ENCODE assay signal across 9 mouse cellular contexts in genomic region chr1:66386751-66387452, GRCm38 (mm10).
DNase-seq lines count a peak whose midpoint lies in the region; ATAC-seq and TF ChIP-seq lines count a peak whose summit lies in the region.
"Had no signal": no experiment of that assay in that cellular context is flagged by ENCODE, and none has a peak within 500 bp of the region (broad histone marks: within the 10 kb centered on the region; RNA-seq: fewer than 3 reads in every experiment).

No protein-coding gene starts in this region.

- WGBS in embryonic facial prominence, embryonic 13.5 days: 43% methylated on average over 10 of the region's 10 CpGs
- 21% methylated on average over 10 of the region's 10 CpGs for WGBS in neural tube, embryonic 12.5 days

- peak overlapping the region; percentile 27 for H3K4me2 ChIP-seq in embryonic facial prominence, embryonic 13.5 days
- H3K4me2 ChIP-seq in neural tube, embryonic 12.5 days (replicated peaks): peak overlapping the region; percentile 41

- H3K9me3 ChIP-seq in embryonic facial prominence, embryonic 13.5 days: no peaks in the 10 kb centered on the region
- H3K9me3 ChIP-seq in neural tube, embryonic 12.5 days: no peaks in the 10 kb centered on the region

- TF ChIP-seq POLR2A in brain, embryonic 14.5 days (IDR thresholded peaks at IDR 0.05; ENCODE audit: borderline replicate concordance, extremely low read depth, insufficient read depth, insufficient read length, poor library complexity, severe bottlenecking): no peak

- no peaks in the 10 kb centered on the region for H3K27me3 ChIP-seq in embryonic facial prominence, embryonic 13.5 days
- no peaks in the 10 kb centered on the region for H3K27me3 ChIP-seq in neural tube, embryonic 12.5 days (replicated peaks)

- DNase-seq in brain, embryonic 14.5 days (ENCODE audit: low read depth): peak; percentile 98
- DNase-seq in layer of hippocampus, adult 9-11 months: peak; percentile 78
- no peak for DNase-seq in kidney, adult 9 months
- DNase-seq in lung, postnatal 4 days: no peak
- DNase-seq in lung, postnatal 25 days (ENCODE audit: low spot score): no peak
- no peak for DNase-seq in gastrocnemius, postnatal 4 days (ENCODE audit: low spot score in 2 of 2)
- DNase-seq: gastrocnemius, postnatal 25 days had no signal

- no peak overlapping the region for H3K4me3 ChIP-seq in embryonic facial prominence, embryonic 13.5 days
- H3K4me3 ChIP-seq in neural tube, embryonic 12.5 days: peak overlapping the region; percentile 13

- H3K27ac ChIP-seq in embryonic facial prominence, embryonic 13.5 days: no peak overlapping the region
- peak overlapping the region; percentile 32 for H3K27ac ChIP-seq in neural tube, embryonic 12.5 days

- H3K9ac ChIP-seq in embryonic facial prominence, embryonic 13.5 days: no peak overlapping the region
- peak overlapping the region; percentile 10; the same call in 1 of the 2 replicates for H3K9ac ChIP-seq in neural tube, embryonic 12.5 days

- peaks cover 8% of the 10 kb centered on the region; the same call in 1 of the 2 replicates for H3K4me1 ChIP-seq in embryonic facial prominence, embryonic 13.5 days
- H3K4me1 ChIP-seq in neural tube, embryonic 12.5 days: peaks cover 12% of the 10 kb centered on the region

- ATAC-seq in embryonic facial prominence, embryonic 13.5 days (ENCODE audit: insufficient number of reproducible peaks, insufficient read depth, low FRiP score, low TSS enrichment, low read depth): peak; percentile 37; the same call in 1 of the 2 replicates
- ATAC-seq in neural tube, embryonic 12.5 days (ENCODE audit: low FRiP score, low read depth): peak; percentile 95

- no peaks in the 10 kb centered on the region for H3K36me3 ChIP-seq in embryonic facial prominence, embryonic 13.5 days
- no peaks in the 10 kb centered on the region for H3K36me3 ChIP-seq in neural tube, embryonic 12.5 days

- TF ChIP-seq CTCF in brain, embryonic 14.5 days (IDR thresholded peaks at IDR 0.05; ENCODE audit: borderline replicate concordance, extremely low read depth, insufficient read depth, insufficient read length): no peak

Comparison
In these comparisons a context has a peak if more than half of its experiments do, and no peak if none do; other contexts are left out.
1. DNase-seq: peak in brain, embryonic 14.5 days (single experiment) and layer of hippocampus, adult 9-11 months (single experiment); none in kidney, adult 9 months (single experiment), lung, postnatal 4 days (0 of 2), lung, postnatal 25 days (single experiment) and gastrocnemius, postnatal 4 days (0 of 2).